Mouse (Mus musculus) ES-Bruce4 (cell line): ENCODE results near the gene Zfp523. TPM values are rescaled to one million over a fixed set of nuclear protein-coding genes. Genes with fewer than 3 reads are reported as not detected.

Source experiments
- H3K27ac ChIP-seq: 2 replicates; pipeline ENCODE4 v1.5.1; 2012; ENCODE audit warnings: low read length, inconsistent platforms; ENCODE audit not compliant: insufficient read depth
- H3K27me3 ChIP-seq: 2 replicates; pipeline ENCODE4 v1.6.1; 2012; ENCODE audit warnings: mild to moderate bottlenecking, low read length, inconsistent platforms; ENCODE audit not compliant: control insufficient read depth, poor library complexity, insufficient read depth, severe bottlenecking
- H3K36me3 ChIP-seq: 2 replicates; pipeline ENCODE4 v1.6.1; 2012; ENCODE audit warnings: inconsistent platforms, mild to moderate bottlenecking, low read length, moderate library complexity; ENCODE audit not compliant: control insufficient read depth, poor library complexity, insufficient read depth, severe bottlenecking
- H3K4me1 ChIP-seq: one replicate; pipeline ENCODE4 v1.8.1; 2011; ENCODE audit warnings: low read length; ENCODE audit not compliant: control insufficient read depth, insufficient read depth
- H3K4me3 ChIP-seq: 2 replicates; pipeline ENCODE4 v1.5.1; 2011; ENCODE audit warnings: low read depth, mild to moderate bottlenecking, low read length
- H3K9ac ChIP-seq: 2 replicates; pipeline ENCODE4 v1.6.1; 2012; ENCODE audit warnings: low read depth, mild to moderate bottlenecking, inconsistent platforms; ENCODE audit not compliant: poor library complexity, severe bottlenecking
- H3K9me3 ChIP-seq: replicated peaks from 2 replicates; pipeline ENCODE4 v1.6.1; 2012; ENCODE audit warnings: mild to moderate bottlenecking, low read length, inconsistent platforms; ENCODE audit not compliant: control insufficient read depth, poor library complexity, insufficient read depth, severe bottlenecking
- CTCF ChIP-seq: IDR thresholded peaks from one replicate; pipeline ENCODE4 v1.8.1; 2011; ENCODE audit warnings: low read depth, low read length
- EP300 ChIP-seq: IDR thresholded peaks from 2 replicates; pipeline ENCODE4 v1.6.1; 2011; ENCODE audit warnings: low read depth, low read length; ENCODE audit not compliant: insufficient read depth
- POLR2A ChIP-seq: IDR thresholded peaks from one replicate; pipeline ENCODE4 v1.8.1; 2011; ENCODE audit warnings: low read length; ENCODE audit not compliant: insufficient read depth
- polyA plus RNA-seq: library from polyadenylated mRNA; stranded (reverse); fragments of >200 nt; gene quantifications from 2 replicates; pipeline ENCODE4 v1.2.4, GENCODE M21; 2011; ENCODE audit warnings: low read depth; ENCODE audit not compliant: missing spikeins, insufficient read depth, insufficient read length

Gene Zfp523
- polyA plus RNA-seq, 1 experiment, result 16.6 TPM

- H3K4me3 ChIP-seq, result no peak overlapping the region
- H3K9ac ChIP-seq, result no peak overlapping the region
- no peak for TF ChIP-seq EP300
- no peak for TF ChIP-seq CTCF
- no peak for TF ChIP-seq POLR2A
- no peak overlapping the region for H3K27ac ChIP-seq
- no peaks in the 10 kb centered on the region for H3K36me3 ChIP-seq
- H3K4me1 ChIP-seq, result peaks cover 4% of the 10 kb centered on the region
- no peaks in the 10 kb centered on the region for H3K9me3 ChIP-seq
- H3K27me3 ChIP-seq, result no peaks in the 10 kb centered on the region
Observed at GRCm38 (mm10) chr17:28254804-28255203, 77.9 kb downstream of the Zfp523 start.

Other genes with a start within 250 kb of the Zfp523 start
- gene Tcp11, start 96.5 kb upstream of the Zfp523 start, polyA plus RNA-seq, result 11.6 and 18.9 TPM in 2 replicates
- 17.9 and 18.0 TPM in 2 replicates for gene Scube3, start 35.0 kb upstream of the Zfp523 start, polyA plus RNA-seq
- 28.4 and 30.7 TPM in 2 replicates for gene Def6, start 30.6 kb downstream of the Zfp523 start, polyA plus RNA-seq
- gene Ppard, start 55.6 kb downstream of the Zfp523 start, polyA plus RNA-seq, result 24.0 and 25.2 TPM in 2 replicates
- gene Fance, start 136.4 kb downstream of the Zfp523 start, polyA plus RNA-seq, result 56.8 and 64.7 TPM in 2 replicates
- 1,875 and 2,151 TPM in 2 replicates for gene Rpl10a, start 151.3 kb downstream of the Zfp523 start, polyA plus RNA-seq
- gene Tead3, start 173.7 kb downstream of the Zfp523 start, polyA plus RNA-seq, result 28.6 and 31.9 TPM in 2 replicates
- gene Tulp1, start 188.1 kb downstream of the Zfp523 start, polyA plus RNA-seq, result 14.0 and 14.7 TPM in 2 replicates